Mouse (Mus musculus) midbrain, postnatal 0 days (tissue): ENCODE data around the gene Tns1. TPM values are rescaled to one million over a fixed set of nuclear protein-coding genes. Genes with fewer than 3 reads are reported as not detected.

ENCODE experiments used
- ATAC-seq: fragments of 200-750 bp; cut with Nextera tagmentation; 2 replicates; pipeline ENCODE4 v1.8.0; 2017; ENCODE audit warnings: moderate number of reproducible peaks, mild to moderate bottlenecking, moderate TSS enrichment, moderate library complexity; ENCODE audit not compliant: low FRiP score
- DNase-seq: peaks from one replicate; pipeline ENCODE4 v3.0.0-alpha.2; 2015; ENCODE audit warnings: low spot score
- H3K27ac ChIP-seq: fragments of 300-500 bp; sonication (generic); 2 replicates; pipeline ENCODE4 v1.5.1; 2014; ENCODE audit warnings: low read depth, mild to moderate bottlenecking, low read length, mixed read lengths
- H3K27me3 ChIP-seq: fragments of 300-500 bp; sonication (generic); 2 replicates; pipeline ENCODE4 v1.6.1; 2014; ENCODE audit warnings: low read length, control low read depth, mixed read lengths; ENCODE audit not compliant: insufficient read depth
- H3K36me3 ChIP-seq: fragments of 300-500 bp; sonication (generic); 2 replicates; pipeline ENCODE4 v1.6.1; 2014; ENCODE audit warnings: low read length, control low read depth, mixed read lengths; ENCODE audit not compliant: insufficient read depth
- H3K4me1 ChIP-seq: fragments of 300-500 bp; sonication (generic); 2 replicates; pipeline ENCODE4 v1.6.1; 2014; ENCODE audit warnings: mild to moderate bottlenecking, control low read depth, antibody characterized with exemption, low read length, mixed read lengths; ENCODE audit not compliant: insufficient read depth
- H3K4me2 ChIP-seq: fragments of 300-500 bp; sonication (generic); 2 replicates; pipeline ENCODE4 v1.6.1; 2014; ENCODE audit warnings: low read depth, mild to moderate bottlenecking, low read length, mixed read lengths; ENCODE audit not compliant: poor library complexity, severe bottlenecking
- H3K4me3 ChIP-seq: fragments of 300-500 bp; sonication (generic); 2 replicates; pipeline ENCODE4 v1.5.1; 2014; ENCODE audit warnings: low read depth, mild to moderate bottlenecking, low read length, moderate library complexity
- H3K9ac ChIP-seq: fragments of 300-500 bp; sonication (generic); replicated peaks from 2 replicates; pipeline ENCODE4 v1.6.1; 2014; ENCODE audit warnings: mild to moderate bottlenecking, low read length, moderate library complexity, mixed read lengths; ENCODE audit not compliant: poor library complexity, severe bottlenecking
- H3K9me3 ChIP-seq: fragments of 300-500 bp; sonication (generic); 2 replicates; pipeline ENCODE4 v1.6.1; 2016; ENCODE audit warnings: low read length, control low read depth
- CTCF ChIP-seq: IDR thresholded peaks from 2 replicates; pipeline ENCODE4 v1.5.1; 2016; ENCODE audit warnings: antibody characterized with exemption, mild to moderate bottlenecking
- WGBS: fragments of 180-500 bp; shearing (Covaris S2); extraction: QIAGEN DNeasy Blood & Tissue Kit; methylation state at CpG from one replicate; pipeline ENCODE4 v1.1.7; 2014; 5-methylcytosine and 5-hydroxymethylcytosine counted together
- polyA plus RNA-seq: library from polyadenylated mRNA; unstranded; fragments of >200 nt; fragmentation: Nextera tagmentation; extraction: Ambion mirVana; gene quantifications from 2 replicates; pipeline ENCODE4 v1.2.1, GENCODE M21; 2015
- total RNA-seq: library from RNA; depleted of rRNA; stranded (reverse); fragments of >200 nt; gene quantifications from 2 replicates; pipeline ENCODE4 v1.2.3, GENCODE M21; 2014

Tns1 gene
- total and polyA plus RNA-seq, 2 experiments from 2014 or later = 9.8 to 31.5 TPM

DNA sequence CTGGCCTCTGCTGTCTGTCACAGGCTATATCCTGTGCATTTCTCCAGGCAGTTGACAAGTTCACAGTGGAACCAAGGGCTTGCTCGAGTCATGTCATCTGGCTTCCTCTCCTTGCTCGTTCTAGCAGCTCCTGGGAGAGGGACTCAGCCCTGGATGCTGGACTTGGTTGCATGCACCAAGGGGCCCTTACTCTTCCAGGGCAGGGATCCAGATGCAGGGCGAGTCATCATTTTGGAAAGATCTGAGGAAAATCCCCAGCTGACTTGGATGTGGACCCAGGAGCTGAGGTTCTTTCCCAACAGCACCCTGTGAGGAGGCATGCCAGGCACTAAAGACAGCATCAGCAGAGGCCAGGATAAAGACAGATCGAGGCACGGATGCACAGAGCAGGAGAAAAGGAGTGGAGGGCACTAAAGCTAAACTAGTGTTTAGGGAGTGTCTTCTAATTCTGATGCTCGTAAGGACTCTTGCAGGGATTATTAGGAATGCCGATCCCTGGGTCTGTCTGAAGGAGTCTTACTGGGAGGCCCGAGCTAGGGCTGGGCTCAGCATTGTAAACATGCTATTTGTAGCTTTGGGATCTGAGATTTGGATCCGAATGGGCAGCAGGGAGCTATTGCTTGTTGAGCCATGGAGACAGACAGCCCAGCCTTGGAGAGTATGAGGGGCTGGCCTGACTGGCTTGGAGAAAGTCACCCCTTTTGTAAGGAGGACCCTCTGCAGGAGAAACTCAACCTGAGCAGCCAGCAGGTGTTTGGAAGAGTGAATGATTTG lies 165.9 kb downstream of the Tns1 start:
- H3K9me3 ChIP-seq = no peaks in the 10 kb centered on the region
- H3K27me3 ChIP-seq = no peaks in the 10 kb centered on the region
- H3K27ac ChIP-seq = no peak overlapping the region
- ATAC-seq (no peak), DNase-seq (no peak)
- H3K4me2 ChIP-seq = no peak overlapping the region
- H3K4me1 ChIP-seq = no peaks in the 10 kb centered on the region; the same call in 1 of the 2 replicates
- H3K36me3 ChIP-seq = no peaks in the 10 kb centered on the region
- H3K4me3 ChIP-seq = no peak overlapping the region
- 45% methylated on average over 9 of the region's 9 CpGs for WGBS
- no peak overlapping the region for H3K9ac ChIP-seq
- no peak for TF ChIP-seq CTCF

DNA sequence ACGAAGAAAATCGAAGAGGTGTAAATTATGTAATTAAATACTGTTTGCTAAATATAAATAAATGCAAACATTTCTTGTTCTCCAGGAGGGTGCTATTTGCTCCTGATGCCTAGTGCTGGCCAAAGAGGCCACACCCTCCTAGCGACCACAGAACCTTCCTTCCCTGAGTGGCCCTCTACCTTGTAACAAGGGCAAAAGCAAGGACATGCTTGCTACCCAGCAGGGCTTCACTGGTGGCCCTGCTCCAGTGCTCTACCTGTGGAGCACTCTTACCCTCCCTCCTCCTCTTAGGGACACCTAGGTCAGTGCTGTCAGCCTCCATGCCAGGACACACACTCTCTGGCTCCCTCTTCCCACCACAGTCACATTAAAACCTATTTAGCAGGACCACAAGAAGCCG lies 166.8 kb downstream of the Tns1 start:
- H3K9ac ChIP-seq = no peak overlapping the region

DNA sequence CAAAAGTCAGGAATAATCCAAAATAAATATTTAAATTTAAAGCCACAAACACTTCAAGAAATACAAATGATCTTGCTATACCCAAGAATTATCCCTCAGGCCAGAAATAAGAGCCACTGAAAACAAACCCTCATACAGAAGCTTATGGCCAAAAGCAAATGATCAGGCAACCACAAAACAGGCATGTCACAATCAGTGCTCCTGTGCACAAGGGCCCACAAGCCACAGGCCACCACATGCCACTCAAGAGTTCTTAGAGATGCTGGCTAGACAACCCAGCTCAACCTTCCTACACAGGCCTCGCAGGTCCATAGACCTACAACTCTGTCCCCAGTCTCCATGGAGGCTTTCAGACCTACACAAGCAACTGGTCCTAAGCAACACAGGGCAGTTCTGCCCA lies 167.9 kb downstream of the Tns1 start:
- Histone ChIP-seq H3K27me3 (no peaks in the 10 kb centered on the region), H3K4me3 (no peak overlapping the region), H3K9ac (no peak overlapping the region), H3K9me3 (no peaks in the 10 kb centered on the region), H3K36me3 (no peaks in the 10 kb centered on the region), H3K27ac (no peak overlapping the region), H3K4me1 (no peaks in the 10 kb centered on the region), H3K4me2 (no peak overlapping the region)
- DNase-seq (no peak), ATAC-seq (no peak)
- 90% methylated on average over 1 of the region's 1 CpGs for WGBS
- TF ChIP-seq CTCF = no peak

More for the DNA sequence above, 166.8 kb downstream of the Tns1 start:
- no peak for DNase-seq
- Histone ChIP-seq H3K4me2 (no peak overlapping the region), H3K27me3 (no peaks in the 10 kb centered on the region), H3K9me3 (no peaks in the 10 kb centered on the region), H3K4me3 (no peak overlapping the region), H3K4me1 (no peaks in the 10 kb centered on the region; the same call in 1 of the 2 replicates), H3K27ac (no peak overlapping the region), H3K36me3 (no peaks in the 10 kb centered on the region)
- TF ChIP-seq CTCF = no peak
- 81% methylated on average over 4 of the region's 4 CpGs for WGBS
- ATAC-seq = no peak

DNA sequence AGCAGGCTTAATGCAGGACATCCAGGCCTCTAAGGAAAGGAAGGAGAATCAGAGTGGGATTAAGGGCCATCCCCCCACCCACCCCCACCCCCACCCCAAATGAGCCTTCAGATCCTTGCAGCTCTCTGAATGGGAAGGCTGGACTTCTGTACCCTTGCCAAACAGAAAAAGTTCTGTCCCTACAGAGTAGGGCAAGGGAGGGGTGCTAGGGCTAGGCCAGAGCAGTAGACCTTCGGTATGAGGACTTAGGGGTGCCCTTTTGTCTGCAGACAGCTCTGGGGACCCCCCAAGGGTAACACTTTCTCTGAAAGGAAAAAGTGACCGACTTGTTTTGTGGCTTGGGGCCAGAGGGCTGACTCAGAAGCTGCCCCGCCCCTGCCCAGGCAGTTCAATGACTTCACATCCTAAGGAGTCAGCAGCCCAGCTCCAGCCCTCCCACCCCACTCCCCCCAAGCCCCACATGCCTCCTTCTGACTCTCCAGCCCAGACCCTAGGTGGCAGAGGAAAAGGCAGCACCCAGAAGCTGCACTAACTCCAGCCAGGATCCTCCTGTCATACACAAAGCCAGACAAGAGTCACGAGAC lies 168.9 kb downstream of the Tns1 start:
- Histone ChIP-seq H3K27ac (no peak overlapping the region), H3K9ac (no peak overlapping the region), H3K4me2 (no peak overlapping the region), H3K4me3 (no peak overlapping the region), H3K4me1 (no peaks in the 10 kb centered on the region), H3K9me3 (no peaks in the 10 kb centered on the region), H3K27me3 (no peaks in the 10 kb centered on the region), H3K36me3 (no peaks in the 10 kb centered on the region)
- TF ChIP-seq CTCF = no peak
- DNase-seq (peak; percentile 41), ATAC-seq (peak; percentile 57; the same call in 1 of the 2 replicates)
- WGBS = 16% methylated on average over 4 of the region's 4 CpGs

DNA sequence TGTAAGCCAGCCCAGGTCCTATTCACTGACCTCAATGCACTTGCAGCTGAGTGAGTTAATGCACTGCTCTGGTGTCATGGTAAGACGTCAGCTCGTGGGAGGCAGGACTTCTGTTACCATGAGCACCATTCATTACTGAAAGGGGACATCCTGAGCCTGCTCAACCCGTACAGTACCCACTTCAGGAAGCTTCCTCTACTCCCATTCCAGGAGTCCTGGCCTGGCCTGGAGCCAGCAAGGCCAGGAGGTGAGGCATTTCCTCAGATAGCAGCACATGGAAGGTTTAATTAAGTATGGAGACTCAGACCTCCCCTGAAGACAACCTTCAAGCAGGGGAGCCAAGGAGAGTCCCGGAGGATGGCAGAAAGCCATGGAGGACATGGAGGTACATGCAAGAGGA lies 169.6 kb downstream of the Tns1 start:
- DNase-seq (no peak), ATAC-seq (no peak)
- Histone ChIP-seq H3K4me1 (no peaks in the 10 kb centered on the region), H3K27ac (no peak overlapping the region), H3K36me3 (no peaks in the 10 kb centered on the region), H3K9me3 (no peaks in the 10 kb centered on the region), H3K4me2 (no peak overlapping the region), H3K9ac (no peak overlapping the region), H3K27me3 (no peaks in the 10 kb centered on the region), H3K4me3 (no peak overlapping the region)
- WGBS = 48% methylated on average over 4 of the region's 4 CpGs
- TF ChIP-seq CTCF = no peak

DNA sequence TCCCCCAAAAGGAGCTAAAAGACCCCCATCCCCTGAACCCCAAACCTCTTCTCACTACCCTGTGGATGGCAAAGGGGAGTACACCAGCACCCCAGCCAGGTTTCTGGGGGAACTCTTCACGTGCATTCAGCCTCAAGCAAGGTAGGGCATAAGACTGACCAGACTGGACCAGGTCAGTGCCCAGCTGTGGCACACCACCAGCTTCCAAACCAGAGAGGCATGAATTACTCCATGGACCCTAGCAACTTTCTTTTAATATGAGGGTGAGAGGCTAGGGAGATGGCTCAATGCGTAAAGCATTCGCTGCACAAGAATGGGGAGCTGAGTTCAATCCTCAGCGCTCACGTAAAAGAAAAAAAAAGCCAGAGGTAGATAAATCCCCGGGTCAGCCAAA lies 170.2 kb downstream of the Tns1 start:
- no peaks in the 10 kb centered on the region for H3K36me3 ChIP-seq
- no peak overlapping the region for H3K4me2 ChIP-seq
- no peak overlapping the region for H3K4me3 ChIP-seq
- no peak for TF ChIP-seq CTCF
- H3K9ac ChIP-seq = no peak overlapping the region
- no peak overlapping the region for H3K27ac ChIP-seq
- no peaks in the 10 kb centered on the region for H3K27me3 ChIP-seq
- H3K9me3 ChIP-seq = no peaks in the 10 kb centered on the region
- 87% methylated on average over 6 of the region's 6 CpGs for WGBS
- ATAC-seq (no peak), DNase-seq (no peak)
- H3K4me1 ChIP-seq = no peaks in the 10 kb centered on the region
